Mouse (Mus musculus): ENCODE measurements around the gene Tmem53.

GRCm38 (mm10) chr4:117312416-117313084 is 60.8 kb downstream of the Tmem53 start:
- TF ChIP-seq CTCF (IDR thresholded peaks at IDR 0.05; ENCODE audit: borderline replicate concordance, insufficient read depth, low read length) (no peak), POLR2A (IDR thresholded peaks at IDR 0.05; ENCODE audit: low read depth, low read length) (no peak)
